Mouse (Mus musculus) spleen, postnatal 10 days (tissue): ENCODE results near the gene Dazap1.
A peak's percentile ranks its signal among the peaks of the same experiment; 100 is the strongest.

Experiments
- DNase-seq, 2 experiments: peaks; one replicate each; pipeline ENCODE4 v3.0.0; 2021 to 2022; ENCODE audit warnings: low spot score in 2 of 2

Dazap1 gene

DNA sequence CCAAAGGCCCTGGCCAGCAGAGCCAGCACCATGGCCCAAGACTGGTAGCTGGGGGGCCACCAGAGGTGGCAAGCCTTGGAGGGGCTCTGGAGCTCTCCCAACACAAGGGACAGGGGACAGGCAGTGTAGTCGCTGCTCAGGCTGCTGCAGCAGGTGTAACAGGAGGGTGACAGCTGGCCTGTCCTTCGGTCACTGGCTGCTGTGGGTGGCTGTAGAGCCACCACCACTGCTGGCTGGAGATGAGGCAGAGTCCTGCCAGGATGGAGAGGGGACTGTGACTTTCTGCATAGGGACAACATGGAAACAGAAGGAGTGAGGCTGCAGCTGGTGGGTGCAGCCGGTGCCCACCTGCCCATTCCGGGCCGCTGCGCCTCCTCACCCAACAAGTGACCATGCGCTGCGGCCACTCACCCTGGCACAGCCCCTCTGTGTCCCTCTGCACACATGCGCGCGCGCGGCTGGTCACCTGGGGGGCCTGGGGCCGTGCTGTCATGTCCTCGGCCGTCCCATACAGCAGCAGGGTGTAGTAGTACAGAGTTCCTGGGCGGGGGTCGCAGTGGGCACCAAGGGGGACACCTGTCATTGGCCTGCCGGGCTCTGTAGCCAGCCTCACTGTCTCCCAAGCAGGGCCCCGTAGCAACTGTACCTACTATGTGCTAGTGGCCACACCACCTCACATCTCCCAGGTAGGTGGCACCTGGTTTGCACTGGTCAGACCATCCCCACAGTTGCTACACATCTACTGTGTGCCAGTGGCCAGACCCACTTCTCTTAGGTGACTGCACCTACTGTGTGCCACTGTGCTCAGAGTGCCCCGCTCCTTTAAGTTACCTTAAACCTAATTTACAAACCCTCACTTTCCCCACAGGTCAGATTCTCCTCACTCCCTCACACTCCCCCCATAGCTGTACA, 60.6 kb downstream of the Dazap1 start:
- no peak for DNase-seq

DNA sequence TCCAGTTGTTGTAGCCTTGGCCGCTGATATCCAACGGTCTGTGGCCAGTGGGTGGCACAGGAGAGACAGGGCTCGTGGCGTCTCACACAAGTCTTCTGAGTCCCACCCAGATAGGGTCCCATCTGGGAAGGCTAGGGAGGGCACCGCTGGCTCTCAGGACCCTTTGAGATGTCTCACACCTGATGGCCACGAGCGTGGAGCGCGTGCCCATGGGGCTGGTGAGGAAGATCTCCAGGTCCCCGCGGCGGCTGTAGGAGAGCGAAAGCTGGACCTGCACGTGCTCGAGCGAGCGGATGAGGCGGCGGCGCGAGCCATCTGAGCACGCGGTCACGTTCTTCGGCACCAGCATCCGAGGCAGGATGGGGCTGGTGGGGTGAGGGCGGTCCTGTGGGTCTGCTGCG, 61.5 kb downstream of the Dazap1 start:
- peak; percentile 47 to 67 for DNase-seq

- peak; percentile 73 to 86 for DNase-seq
Observed at GRCm38 (mm10) chr10:80323261-80324119, 62.2 kb downstream of the Dazap1 start.

DNA sequence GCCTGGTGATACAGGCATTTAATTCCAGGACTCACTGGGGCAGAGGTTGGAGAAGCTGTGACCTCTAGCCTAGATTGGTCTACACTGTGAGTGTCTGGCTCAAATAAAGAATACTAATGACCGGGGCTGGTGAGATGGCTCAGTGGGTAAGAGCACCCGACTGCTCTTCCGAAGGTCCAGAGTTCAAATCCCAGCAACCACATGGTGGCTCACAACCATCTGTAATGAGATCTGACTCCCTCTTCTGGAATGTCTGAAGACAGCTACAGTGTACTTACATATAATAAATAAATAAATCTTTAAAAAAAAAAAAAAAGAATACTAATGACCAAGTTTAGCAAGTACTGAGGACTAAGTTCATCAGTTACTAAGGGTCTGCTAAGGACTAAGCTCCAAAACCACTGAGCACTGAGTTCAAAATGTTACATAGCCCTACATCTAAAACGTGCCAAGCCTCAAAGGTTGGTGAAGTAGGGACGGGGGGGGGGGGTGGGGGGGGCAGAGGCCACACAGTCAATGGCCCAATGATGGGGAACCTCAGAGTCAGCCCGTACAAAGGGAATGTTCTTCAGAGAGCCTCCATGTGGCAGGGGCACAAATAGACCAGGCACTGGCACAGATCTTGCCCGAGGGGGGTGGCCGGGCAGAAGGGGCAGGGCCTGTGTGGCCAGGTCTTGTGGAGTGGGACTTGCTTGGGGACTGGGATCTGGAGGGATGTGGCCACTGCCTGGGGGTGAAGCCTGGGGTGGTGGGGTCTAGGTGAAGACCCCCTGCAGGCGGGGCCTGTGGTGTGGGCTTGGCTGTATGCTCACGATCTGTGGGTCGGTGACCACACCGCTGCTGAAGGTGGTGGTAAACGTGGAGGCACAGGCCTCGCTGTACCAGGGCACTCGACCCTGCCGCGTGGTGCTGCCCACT, 63.1 kb downstream of the Dazap1 start:
- no peak for DNase-seq

DNA sequence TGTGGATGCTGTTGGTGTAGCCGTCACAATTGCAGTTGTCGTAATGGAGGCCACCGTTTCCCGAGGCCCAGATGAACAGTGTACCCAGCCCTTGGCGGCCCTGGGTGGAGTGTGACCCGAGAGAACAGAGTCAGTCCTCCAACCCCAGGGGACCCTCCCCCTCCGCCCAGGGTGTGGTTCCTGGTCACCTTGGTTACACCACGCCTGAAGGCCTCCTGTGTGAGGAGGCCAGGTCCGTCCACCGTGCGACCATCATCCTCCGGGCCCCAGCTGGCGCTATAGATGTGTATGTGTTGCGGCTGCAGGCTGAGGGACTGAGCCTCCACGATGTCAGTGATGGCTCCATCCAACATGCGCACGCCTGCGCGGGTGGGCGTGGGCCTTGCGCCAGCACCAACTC, 63.8 kb downstream of the Dazap1 start:
- DNase-seq = no peak

DNA sequence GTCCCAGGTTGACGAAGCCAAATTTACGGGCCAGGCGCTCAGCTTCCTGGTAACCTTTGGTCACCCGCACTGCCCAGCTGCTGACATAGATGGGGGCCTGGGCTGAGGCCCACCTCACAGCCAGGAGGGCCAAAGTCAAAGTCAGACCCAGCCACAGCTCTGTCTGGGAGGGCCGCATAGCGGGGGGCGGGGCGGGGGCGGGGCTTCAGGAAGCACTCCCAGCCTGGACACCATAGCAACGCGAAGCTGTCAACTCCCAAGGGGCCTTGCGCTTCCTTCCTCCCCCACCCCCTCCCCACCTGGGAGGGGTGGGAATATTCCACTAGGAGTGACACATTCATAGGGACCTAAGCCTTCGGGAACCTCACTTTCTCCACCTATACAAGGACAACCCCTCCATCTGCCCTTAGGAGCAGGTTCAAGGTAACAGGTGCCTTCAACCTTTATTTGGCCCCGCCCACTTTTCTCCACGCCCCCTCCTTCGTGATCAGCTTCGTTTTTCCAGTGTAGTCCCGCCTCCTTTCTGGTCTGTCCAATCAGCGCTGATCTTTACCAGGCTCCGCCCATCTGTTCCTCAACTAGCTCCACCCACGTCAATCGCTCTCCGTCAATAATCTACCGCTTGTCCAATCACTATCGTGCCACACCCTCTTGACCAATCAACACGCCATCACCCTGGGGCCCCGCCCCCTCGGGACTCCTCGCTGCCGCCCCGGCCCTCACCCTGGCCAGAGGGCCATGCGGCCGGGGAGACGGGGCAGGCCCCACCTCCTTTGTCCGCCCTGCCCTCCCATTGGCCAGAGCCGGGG, 68.2 kb downstream of the Dazap1 start, which contains the start of the genes Pcsk4 and Reep6:
TSS of gene Pcsk4 (minus strand) at position 226 of the 809 bp plus-strand sequence.
TSS of gene Reep6 (plus strand) at position 681 of the 809 bp plus-strand sequence.
- DNase-seq = peak; percentile 92 to 95

- DNase-seq = no peak
Observed at GRCm38 (mm10) chr10:80330084-80330483, 68.8 kb downstream of the Dazap1 start.

GRCm38 (mm10) chr10:80330888-80331287, 69.6 kb downstream of the Dazap1 start:
- DNase-seq = peak in 1 of 2 experiments; percentile 32

GRCm38 (mm10) chr10:80331636-80332524, 70.6 kb downstream of the Dazap1 start:
- DNase-seq = peak; percentile 55 to 76

DNA sequence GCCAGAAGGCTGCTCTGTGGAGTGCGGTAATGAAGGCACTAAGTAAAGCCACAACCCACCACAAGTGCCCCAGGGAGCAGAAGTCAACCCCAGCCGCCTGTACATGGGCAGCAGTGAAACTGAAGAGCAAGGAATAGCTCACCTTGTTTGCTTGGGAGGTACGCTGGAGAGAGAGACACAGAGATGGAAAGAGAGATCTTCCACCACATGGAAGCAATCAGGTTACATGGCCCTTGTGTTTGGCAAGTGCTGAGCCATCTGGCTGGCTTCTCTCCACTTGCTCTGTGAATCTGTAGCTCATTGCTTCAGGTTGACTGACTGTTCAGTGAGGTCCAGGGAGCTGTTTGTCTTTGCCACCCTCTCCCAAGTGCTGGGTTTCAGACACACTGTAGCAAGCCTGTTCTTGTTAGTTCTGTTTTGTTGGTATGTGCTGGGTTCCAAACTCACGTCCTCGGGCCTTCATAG, 71.3 kb downstream of the Dazap1 start:
- no peak for DNase-seq

- DNase-seq = no peak
Observed at GRCm38 (mm10) chr10:80336263-80336662, 75.0 kb downstream of the Dazap1 start.
